Mouse (Mus musculus): ENCODE data around the gene Eepd1. TPM values are rescaled to one million over a fixed set of nuclear protein-coding genes. Genes with fewer than 3 reads are reported as not detected.

The Eepd1 gene
- polyA plus RNA-seq, 1 experiment from 2014 or later, result 13.7 TPM

DNA sequence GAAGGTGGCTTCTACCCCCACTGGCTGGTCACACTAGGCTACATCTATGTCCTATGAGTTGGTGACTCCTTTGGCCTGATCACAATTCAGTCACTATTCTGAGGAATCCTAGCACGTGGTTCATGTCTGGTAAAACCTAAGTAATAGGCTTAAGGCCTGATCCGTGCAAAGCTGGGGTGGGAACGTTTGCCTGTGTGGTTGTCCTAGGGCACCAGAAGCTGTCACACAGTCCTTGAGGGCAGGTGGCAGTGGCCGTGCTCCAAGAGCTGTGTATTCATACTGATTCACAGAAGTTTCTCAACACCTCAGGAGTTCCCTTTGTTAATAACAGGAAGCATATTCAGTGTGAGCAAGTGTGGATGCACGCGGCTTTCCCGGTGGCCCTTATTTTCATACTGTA lies 4.1 kb downstream of the Eepd1 start:
- Histone ChIP-seq H3K9ac (ENCODE audit: low read depth, low read length) (no peak overlapping the region), H3K4me3 (ENCODE audit: low read depth, low read length) (no peak overlapping the region), H3K36me3 (ENCODE audit: control insufficient read depth, insufficient read depth, low read length) (no peaks in the 10 kb centered on the region), H3K9me3 (ENCODE audit: control insufficient read depth, low read length) (no peaks in the 10 kb centered on the region), H3K4me1 (ENCODE audit: control insufficient read depth, insufficient read depth, low read length) (peaks cover 53% of the 10 kb centered on the region), H3K27me3 (replicated peaks; ENCODE audit: control insufficient read depth, insufficient read depth, low read length) (no peaks in the 10 kb centered on the region), H3K27ac (replicated peaks; ENCODE audit: low read depth, low read length) (no peak overlapping the region), H3K4me2 (ENCODE audit: low read depth, low read length) (peak overlapping the region; percentile 86; the same call in 1 of the 2 replicates)
- no peak for DNase-seq (ENCODE audit: low spot score)
- 84% methylated on average over 7 of the region's 7 CpGs for WGBS
- ATAC-seq (ENCODE audit: low read depth), result no peak

DNA sequence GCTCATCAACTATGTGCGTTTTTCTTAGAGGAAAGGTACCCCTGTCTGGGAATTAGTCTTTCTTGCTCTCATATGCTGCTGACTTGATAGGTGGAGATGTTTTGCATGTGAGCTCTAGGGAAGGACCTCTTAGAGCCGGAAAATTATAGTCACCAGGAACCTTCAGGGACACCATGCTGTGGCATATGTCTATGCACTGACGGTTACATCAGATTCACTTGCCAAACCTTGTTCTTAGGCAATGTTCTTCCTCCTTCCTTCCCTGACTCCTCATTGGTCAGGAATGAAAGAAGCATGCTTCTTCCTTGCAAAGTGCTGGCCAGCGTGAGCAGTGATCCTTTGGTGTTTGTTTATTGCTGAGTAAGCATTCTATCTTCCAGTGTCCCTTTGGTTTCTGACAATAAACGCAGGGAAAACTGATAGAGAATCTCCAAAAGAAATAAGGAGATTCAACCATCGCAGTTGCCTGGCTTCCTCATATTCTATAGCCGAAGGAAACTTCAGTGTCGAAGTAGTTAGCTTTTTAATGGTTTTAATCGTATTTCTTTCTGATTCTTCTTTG lies 5.0 kb downstream of the Eepd1 start:
- H3K4me2 ChIP-seq (ENCODE audit: low read depth, low read length), result no peak overlapping the region; the same call in 1 of the 2 replicates
- H3K4me1 ChIP-seq (ENCODE audit: control insufficient read depth, insufficient read depth, low read length), result peaks cover 48% of the 10 kb centered on the region
- 77% methylated on average over 9 of the region's 9 CpGs for WGBS
- H3K9ac ChIP-seq (ENCODE audit: low read depth, low read length), result no peak overlapping the region
- H3K27me3 ChIP-seq (replicated peaks; ENCODE audit: control insufficient read depth, insufficient read depth, low read length), result no peaks in the 10 kb centered on the region
- DNase-seq (ENCODE audit: low spot score) (no peak), ATAC-seq (ENCODE audit: low read depth) (no peak)
- no peak overlapping the region for H3K4me3 ChIP-seq (ENCODE audit: low read depth, low read length)
- no peak overlapping the region for H3K27ac ChIP-seq (replicated peaks; ENCODE audit: low read depth, low read length)
- H3K36me3 ChIP-seq (ENCODE audit: control insufficient read depth, insufficient read depth, low read length), result no peaks in the 10 kb centered on the region
- H3K9me3 ChIP-seq (ENCODE audit: control insufficient read depth, low read length), result no peaks in the 10 kb centered on the region

DNA sequence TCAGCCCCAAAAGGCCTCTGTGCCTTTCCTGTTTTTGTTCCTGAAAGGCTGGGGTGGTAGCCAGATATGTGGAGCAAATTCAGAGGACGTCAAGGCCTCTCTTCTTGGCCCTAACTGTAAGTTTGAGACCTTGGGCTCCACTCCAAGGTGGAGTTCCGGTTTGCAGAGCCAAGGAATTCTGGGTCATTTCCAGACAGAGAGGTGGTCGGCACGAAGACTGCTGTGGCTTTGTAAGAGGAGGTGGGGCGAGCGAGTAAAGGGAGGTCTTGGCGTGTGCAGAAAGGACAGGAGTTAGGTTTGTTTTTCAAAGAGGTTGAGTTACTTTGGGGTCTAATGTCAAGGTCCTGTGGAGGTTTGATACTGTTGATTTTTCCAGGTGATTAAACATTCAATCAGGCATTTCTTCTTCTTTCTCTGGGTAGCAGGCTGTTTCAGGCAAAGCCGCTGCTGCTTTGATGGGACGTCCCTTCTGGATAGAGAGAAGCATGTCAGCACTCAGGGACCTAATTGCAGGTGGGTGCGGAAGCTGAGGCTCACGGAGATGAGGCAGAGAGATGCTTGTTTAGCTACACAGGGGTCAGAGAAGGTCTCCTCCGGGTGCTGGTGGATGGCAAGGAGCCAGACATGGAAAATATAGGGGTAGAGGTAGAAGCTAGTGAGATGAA lies 6.2 kb downstream of the Eepd1 start:
- no peaks in the 10 kb centered on the region for H3K9me3 ChIP-seq (ENCODE audit: control insufficient read depth, low read length)
- ATAC-seq (ENCODE audit: low read depth) (peak; percentile 41; the same call in 1 of the 2 replicates), DNase-seq (ENCODE audit: low spot score) (peak; percentile 83)
- 0 out of 2 replicates have a peak overlapping the region, but pooled peaks have one; percentile 25 for H3K27ac ChIP-seq (replicated peaks; ENCODE audit: low read depth, low read length)
- no peak overlapping the region for H3K9ac ChIP-seq (ENCODE audit: low read depth, low read length)
- 34% methylated on average over 12 of the region's 12 CpGs for WGBS
- no peaks in the 10 kb centered on the region for H3K27me3 ChIP-seq (replicated peaks; ENCODE audit: control insufficient read depth, insufficient read depth, low read length)
- H3K4me1 ChIP-seq (ENCODE audit: control insufficient read depth, insufficient read depth, low read length), result peaks cover 44% of the 10 kb centered on the region
- H3K4me3 ChIP-seq (ENCODE audit: low read depth, low read length), result no peak overlapping the region
- H3K4me2 ChIP-seq (ENCODE audit: low read depth, low read length), result peak overlapping the region; percentile 14; the same call in 1 of the 2 replicates
- no peaks in the 10 kb centered on the region for H3K36me3 ChIP-seq (ENCODE audit: control insufficient read depth, insufficient read depth, low read length)

DNA sequence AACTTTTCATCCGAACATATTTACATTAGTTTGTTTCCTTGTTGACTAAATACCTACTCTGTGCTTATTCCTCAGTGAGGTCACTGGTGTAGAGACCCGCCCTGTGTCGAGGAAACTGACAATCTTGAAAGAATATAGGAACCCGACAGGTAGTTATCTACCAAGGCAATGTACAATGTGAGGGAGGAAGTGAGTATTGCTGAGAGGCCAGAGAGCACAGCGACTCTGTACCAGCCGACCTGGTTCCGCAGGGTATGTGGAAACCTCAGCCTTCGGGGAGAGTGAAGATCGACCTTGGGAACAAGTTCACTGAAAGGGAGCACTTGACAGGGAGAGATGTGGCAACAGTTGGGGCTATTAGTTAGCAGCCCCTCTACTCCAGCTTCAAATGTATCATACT lies 7.2 kb downstream of the Eepd1 start:
- Histone ChIP-seq H3K9me3 (ENCODE audit: control insufficient read depth, low read length) (no peaks in the 10 kb centered on the region), H3K4me2 (ENCODE audit: low read depth, low read length) (no peak overlapping the region), H3K27me3 (replicated peaks; ENCODE audit: control insufficient read depth, insufficient read depth, low read length) (no peaks in the 10 kb centered on the region), H3K36me3 (ENCODE audit: control insufficient read depth, insufficient read depth, low read length) (no peaks in the 10 kb centered on the region), H3K4me3 (ENCODE audit: low read depth, low read length) (no peak overlapping the region), H3K4me1 (ENCODE audit: control insufficient read depth, insufficient read depth, low read length) (peaks cover 34% of the 10 kb centered on the region), H3K9ac (ENCODE audit: low read depth, low read length) (no peak overlapping the region), H3K27ac (replicated peaks; ENCODE audit: low read depth, low read length) (no peak overlapping the region)
- ATAC-seq (ENCODE audit: low read depth), result no peak
- no peak for DNase-seq (ENCODE audit: low spot score)
- 91% methylated on average over 9 of the region's 9 CpGs for WGBS

DNA sequence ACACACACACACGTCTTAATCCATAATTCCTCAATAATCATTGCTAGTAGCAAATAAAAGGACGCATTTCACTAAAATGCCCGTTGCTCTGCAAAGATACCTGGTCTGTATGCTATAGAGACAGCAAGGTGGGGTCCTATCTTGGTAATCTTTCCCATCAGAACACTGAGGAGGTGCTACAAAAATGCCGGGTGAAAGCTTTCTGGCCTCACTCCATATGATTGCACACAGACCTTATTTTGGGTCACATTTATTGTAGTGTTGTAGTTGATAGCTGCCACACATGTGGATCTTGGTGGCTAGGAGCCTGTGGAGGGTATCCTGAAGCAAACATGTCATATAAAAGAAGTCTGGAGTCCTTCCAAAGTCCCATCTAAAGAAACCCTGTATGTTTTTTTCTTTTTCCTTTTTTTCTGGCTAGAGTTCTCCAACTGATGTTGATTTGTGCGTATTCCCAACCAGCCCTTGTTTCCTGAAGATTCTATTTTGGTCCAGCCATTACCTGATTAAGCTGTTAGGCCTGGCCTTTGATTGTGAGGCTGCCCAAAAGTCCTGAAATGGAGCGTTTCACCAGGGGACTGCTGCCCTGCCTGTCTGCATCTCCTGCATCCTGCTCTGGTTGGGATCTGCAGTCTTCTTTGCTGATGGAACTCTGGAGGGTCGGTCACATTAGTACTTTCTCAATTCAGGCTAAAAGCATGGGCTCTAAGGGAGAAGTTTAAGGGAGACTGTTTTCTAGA lies 8.0 kb downstream of the Eepd1 start:
- Histone ChIP-seq H3K27ac (replicated peaks; ENCODE audit: low read depth, low read length) (no peak overlapping the region), H3K9ac (ENCODE audit: low read depth, low read length) (no peak overlapping the region), H3K36me3 (ENCODE audit: control insufficient read depth, insufficient read depth, low read length) (no peaks in the 10 kb centered on the region), H3K4me3 (ENCODE audit: low read depth, low read length) (no peak overlapping the region), H3K9me3 (ENCODE audit: control insufficient read depth, low read length) (no peaks in the 10 kb centered on the region), H3K27me3 (replicated peaks; ENCODE audit: control insufficient read depth, insufficient read depth, low read length) (no peaks in the 10 kb centered on the region), H3K4me2 (ENCODE audit: low read depth, low read length) (no peak overlapping the region), H3K4me1 (ENCODE audit: control insufficient read depth, insufficient read depth, low read length) (peaks cover 26% of the 10 kb centered on the region)
- 71% methylated on average over 7 of the region's 7 CpGs for WGBS
- ATAC-seq (ENCODE audit: low read depth), result no peak
- no peak for DNase-seq (ENCODE audit: low spot score)

DNA sequence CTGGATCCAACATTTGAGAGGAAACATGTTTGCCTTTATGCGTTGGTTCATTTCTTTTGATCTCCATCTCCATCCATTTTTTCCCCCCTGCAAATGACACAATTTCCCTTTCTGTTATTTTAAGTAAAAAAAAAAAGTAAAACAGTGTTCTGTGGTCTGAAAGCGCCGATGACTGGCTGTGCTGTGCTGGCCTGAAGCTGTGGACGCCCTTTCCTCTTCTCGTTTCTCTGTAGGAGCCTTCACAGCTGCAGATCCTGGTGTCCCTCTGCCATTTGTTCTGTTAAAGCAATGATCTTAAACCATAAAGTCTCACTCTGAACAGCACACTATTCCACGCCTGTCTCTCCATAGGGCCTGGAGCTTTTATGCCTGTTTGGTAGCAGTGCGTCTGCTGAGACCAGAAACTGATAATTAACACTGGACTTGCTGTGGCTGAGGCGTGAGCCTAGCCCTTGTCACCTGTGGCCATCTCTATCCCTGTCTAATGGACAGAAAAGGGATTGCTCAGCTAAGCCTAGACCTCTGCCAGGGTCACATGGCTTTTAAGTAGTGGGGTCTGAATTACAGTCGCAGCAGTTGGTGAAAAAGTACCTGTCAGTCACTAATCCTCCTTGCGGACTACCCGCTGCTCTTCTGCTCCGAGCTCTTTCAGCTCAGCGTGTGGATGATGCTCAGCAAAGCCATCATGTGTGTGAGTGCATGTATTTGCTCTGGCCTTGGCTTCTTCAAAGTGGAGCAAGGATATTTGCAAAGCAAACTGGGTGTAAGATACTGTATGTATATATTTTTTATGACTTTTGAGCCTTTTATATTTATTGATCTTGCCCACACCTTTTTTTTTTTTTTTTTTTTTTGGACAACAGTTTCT lies 9.2 kb downstream of the Eepd1 start:
- Histone ChIP-seq H3K9ac (ENCODE audit: low read depth, low read length) (no peak overlapping the region), H3K4me2 (ENCODE audit: low read depth, low read length) (no peak overlapping the region), H3K9me3 (ENCODE audit: control insufficient read depth, low read length) (no peaks in the 10 kb centered on the region), H3K27me3 (replicated peaks; ENCODE audit: control insufficient read depth, insufficient read depth, low read length) (no peaks in the 10 kb centered on the region), H3K4me3 (ENCODE audit: low read depth, low read length) (no peak overlapping the region), H3K27ac (replicated peaks; ENCODE audit: low read depth, low read length) (no peak overlapping the region), H3K36me3 (ENCODE audit: control insufficient read depth, insufficient read depth, low read length) (no peaks in the 10 kb centered on the region), H3K4me1 (ENCODE audit: control insufficient read depth, insufficient read depth, low read length) (peaks cover 21% of the 10 kb centered on the region)
- no peak for DNase-seq (ENCODE audit: low spot score)
- WGBS, result 49% methylated on average over 13 of the region's 13 CpGs
- no peak for ATAC-seq (ENCODE audit: low read depth)

DNA sequence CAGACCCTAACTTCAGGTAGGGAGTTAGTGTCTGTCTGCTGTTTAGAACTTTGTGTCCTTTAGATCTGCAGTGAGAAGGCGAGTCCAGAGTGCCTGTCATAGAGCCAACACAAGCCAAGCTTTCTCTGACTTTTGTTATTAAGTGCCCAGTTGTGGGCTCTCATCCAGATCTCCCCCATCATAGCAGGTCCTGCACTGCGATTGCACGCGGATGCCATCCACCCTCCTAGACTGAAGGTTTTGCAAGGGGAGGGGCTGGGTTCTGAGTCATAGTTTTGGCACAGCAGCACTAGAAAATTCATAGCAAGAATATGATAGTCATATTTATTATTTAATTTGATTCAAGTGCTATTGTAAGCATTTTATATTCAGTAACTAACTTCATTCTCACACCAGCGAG lies 12.6 kb downstream of the Eepd1 start:
- H3K9ac ChIP-seq (ENCODE audit: low read depth, low read length), result no peak overlapping the region; the same call in 1 of the 2 replicates
- ATAC-seq (ENCODE audit: low read depth), result no peak
- no peak overlapping the region for H3K4me2 ChIP-seq (ENCODE audit: low read depth, low read length)
- no peaks in the 10 kb centered on the region for H3K4me1 ChIP-seq (ENCODE audit: control insufficient read depth, insufficient read depth, low read length)
- H3K27ac ChIP-seq (replicated peaks; ENCODE audit: low read depth, low read length), result no peak overlapping the region
- no peaks in the 10 kb centered on the region for H3K9me3 ChIP-seq (ENCODE audit: control insufficient read depth, low read length)
- no peak overlapping the region for H3K4me3 ChIP-seq (ENCODE audit: low read depth, low read length)
- WGBS, result 76% methylated on average over 5 of the region's 5 CpGs
- H3K36me3 ChIP-seq (ENCODE audit: control insufficient read depth, insufficient read depth, low read length), result no peaks in the 10 kb centered on the region
- DNase-seq (ENCODE audit: low spot score), result no peak
- H3K27me3 ChIP-seq (replicated peaks; ENCODE audit: control insufficient read depth, insufficient read depth, low read length), result no peaks in the 10 kb centered on the region

DNA sequence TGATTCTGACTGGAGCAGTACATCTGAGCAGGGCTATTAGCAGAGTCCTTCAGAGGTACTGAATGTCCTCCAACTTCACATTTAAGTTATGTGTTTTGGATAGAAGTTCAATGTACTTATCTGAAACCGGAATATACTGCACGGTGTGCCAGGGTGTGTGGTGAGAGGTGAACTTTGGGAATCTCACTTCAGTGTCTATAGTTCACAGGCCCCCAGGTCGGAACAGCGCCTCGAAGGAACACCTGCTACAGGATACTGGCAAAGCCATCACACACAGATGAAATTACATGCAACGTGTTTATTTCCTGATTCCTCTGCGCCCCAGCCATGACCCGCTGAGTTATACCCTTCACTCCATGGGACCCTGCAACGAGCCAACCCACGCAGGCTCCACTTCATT lies 14.3 kb downstream of the Eepd1 start:
- ATAC-seq (ENCODE audit: low read depth) (no peak), DNase-seq (ENCODE audit: low spot score) (no peak)
- no peak overlapping the region for H3K27ac ChIP-seq (replicated peaks; ENCODE audit: low read depth, low read length)
- H3K27me3 ChIP-seq (replicated peaks; ENCODE audit: control insufficient read depth, insufficient read depth, low read length), result no peaks in the 10 kb centered on the region
- WGBS, result 86% methylated on average over 10 of the region's 10 CpGs
- no peaks in the 10 kb centered on the region for H3K9me3 ChIP-seq (ENCODE audit: control insufficient read depth, low read length)
- H3K36me3 ChIP-seq (ENCODE audit: control insufficient read depth, insufficient read depth, low read length), result no peaks in the 10 kb centered on the region
- H3K9ac ChIP-seq (ENCODE audit: low read depth, low read length), result no peak overlapping the region
- H3K4me1 ChIP-seq (ENCODE audit: control insufficient read depth, insufficient read depth, low read length), result no peaks in the 10 kb centered on the region
- H3K4me3 ChIP-seq (ENCODE audit: low read depth, low read length), result no peak overlapping the region
- H3K4me2 ChIP-seq (ENCODE audit: low read depth, low read length), result no peak overlapping the region
